ENCODE assay signal across 8 mouse cellular contexts in the genomic region with DNA sequence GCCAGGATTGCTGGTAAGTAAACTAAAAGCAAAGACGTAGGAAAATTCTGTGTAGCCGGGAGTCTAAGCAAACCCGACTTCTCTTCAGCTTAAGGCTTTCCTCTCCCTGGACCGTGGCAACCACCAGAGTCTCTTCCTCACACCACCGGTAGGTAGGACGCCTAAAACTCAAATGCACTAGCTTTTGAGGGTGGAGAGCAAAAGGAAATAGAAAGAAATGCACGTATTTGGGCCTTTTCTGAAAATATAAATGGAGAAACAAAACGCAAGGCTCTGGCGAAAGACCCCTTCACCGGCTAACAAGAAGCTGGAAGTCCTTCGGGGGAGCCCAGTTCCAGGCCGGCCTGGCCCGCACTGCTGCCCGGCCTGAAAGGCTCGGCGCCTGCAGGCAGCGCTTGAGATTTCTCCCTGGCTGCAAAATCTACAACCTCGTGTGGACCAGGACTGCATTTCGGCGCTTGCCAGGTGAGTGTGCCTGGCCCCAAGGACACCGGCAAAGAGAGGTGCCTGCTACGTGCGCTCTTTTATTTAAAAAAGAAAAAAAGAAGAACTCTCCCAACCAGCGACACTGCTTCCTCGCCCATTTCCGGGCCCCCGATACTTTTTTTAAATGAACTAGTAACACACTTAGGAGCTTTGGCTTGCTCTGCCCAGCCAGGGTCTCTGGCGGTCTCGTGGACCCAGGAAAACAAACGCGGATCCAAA. TPM values are rescaled to one million over a fixed set of nuclear protein-coding genes. Genes with fewer than 3 reads are reported as not detected.
DNase-seq lines count a peak whose midpoint lies in the region; ATAC-seq lines count a peak whose summit lies in the region.

No protein-coding gene starts in this region.

- H3K36me3 ChIP-seq in kidney, embryonic 16.5 days (ENCODE audit: insufficient read depth, low read length), result no peaks in the 10 kb centered on the region
- no peaks in the 10 kb centered on the region for H3K36me3 ChIP-seq in limb, embryonic 10.5 days

- H3K4me1 ChIP-seq in kidney, embryonic 16.5 days (ENCODE audit: insufficient read depth, low read length), result peaks cover 21% of the 10 kb centered on the region; the same call in 1 of the 2 replicates
- H3K4me1 ChIP-seq in limb, embryonic 10.5 days, result peaks cover 58% of the 10 kb centered on the region

- H3K4me2 ChIP-seq in kidney, embryonic 16.5 days (replicated peaks; ENCODE audit: low read depth, low read length), result peak overlapping the region; percentile 90

- no peak for DNase-seq in kidney, adult 11 months
- DNase-seq in embryo, embryonic 9.5 days (ENCODE audit: extremely low spot score), result peak; percentile 51
- DNase-seq in limb, embryonic 10.5 days (ENCODE audit: low spot score), result peak; percentile 69
- DNase-seq in retina, embryonic 14.5 days (ENCODE audit: low spot score), result peak; percentile 46
- no peak for DNase-seq in cerebellum, adult 9-10 months
- no peak for DNase-seq in left cerebral cortex, postnatal 10 days (ENCODE audit: extremely low spot score in 1 of 2, low spot score in 2 of 2)
- no peak for DNase-seq in layer of hippocampus, postnatal 14 days (ENCODE audit: low spot score in 2 of 2)

- peaks cover 76% of the 10 kb centered on the region for H3K27me3 ChIP-seq in kidney, embryonic 16.5 days (ENCODE audit: insufficient read depth, low read length)
- H3K27me3 ChIP-seq in limb, embryonic 10.5 days (ENCODE audit: low read depth, poor library complexity, severe bottlenecking), result peaks cover 89% of the 10 kb centered on the region

- ATAC-seq in kidney, embryonic 16.5 days (ENCODE audit: low FRiP score, low TSS enrichment), result no peak

- intact Hi-C loops in left cerebral cortex, postnatal 10 days (cut with DNase I), result loop anchor here (5.0 kb wide), 1 partner anchor 799 kb away; no protein-coding TSS in a partner anchor

- 6% methylated on average over 31 of the region's 31 CpGs for WGBS in kidney, embryonic 16.5 days
- WGBS in limb, embryonic 10.5 days, result 1% methylated on average over 31 of the region's 31 CpGs

- peak overlapping the region; percentile 55 for H3K4me3 ChIP-seq in kidney, embryonic 16.5 days (ENCODE audit: low read length)
- H3K4me3 ChIP-seq in limb, embryonic 10.5 days, result peak overlapping the region; percentile 54

- no peaks in the 10 kb centered on the region for H3K9me3 ChIP-seq in kidney, embryonic 16.5 days (ENCODE audit: low read length)
- H3K9me3 ChIP-seq in limb, embryonic 10.5 days (replicated peaks), result no peaks in the 10 kb centered on the region

- peak overlapping the region; percentile 81 for H3K27ac ChIP-seq in kidney, embryonic 16.5 days (ENCODE audit: low read length)
- peak overlapping the region; percentile 28; the same call in 1 of the 2 replicates for H3K27ac ChIP-seq in limb, embryonic 10.5 days

- H3K9ac ChIP-seq in kidney, embryonic 16.5 days (replicated peaks; ENCODE audit: low read length), result peak overlapping the region; percentile 70

RNA-seq across cellular contexts. Expression of a gene that starts 4.3 kb away (rescaled TPM):
- 2.8 and 3.2 TPM in 2 replicates for polyA plus RNA-seq in kidney, embryonic 16.5 days (2015; fragmentation: Nextera tagmentation; extraction: Ambion mirVana)
- 0.46 and 0.55 TPM in 2 replicates for polyA plus RNA-seq in limb, embryonic 10.5 days (2016; fragmentation: Nextera tagmentation; extraction: Ambion mirVana)
- total RNA-seq in left cerebral cortex, postnatal 10 days (2021), result not detected
- not detected for total RNA-seq in layer of hippocampus, postnatal 14 days (2021)

RNA-seq across cellular contexts. Expression of a gene that starts 12.6 kb away (rescaled TPM):
- polyA plus RNA-seq in kidney, embryonic 16.5 days (2015; fragmentation: Nextera tagmentation; extraction: Ambion mirVana), result 6.7 and 7.2 TPM in 2 replicates
- polyA plus RNA-seq in limb, embryonic 10.5 days (2016; fragmentation: Nextera tagmentation; extraction: Ambion mirVana), result 0.39 TPM in 1 of 2 replicates, not detected in the other
- total RNA-seq in left cerebral cortex, postnatal 10 days (2021), result not detected
- total RNA-seq in layer of hippocampus, postnatal 14 days (2021), result not detected

RNA-seq across cellular contexts. Expression of a gene that starts 13.1 kb away (rescaled TPM):
- 103 and 117 TPM in 2 replicates for polyA plus RNA-seq in kidney, embryonic 16.5 days (2015; fragmentation: Nextera tagmentation; extraction: Ambion mirVana)
- polyA plus RNA-seq in limb, embryonic 10.5 days (2016; fragmentation: Nextera tagmentation; extraction: Ambion mirVana), result 6.3 and 6.5 TPM in 2 replicates
- total RNA-seq in left cerebral cortex, postnatal 10 days (2021), result under 1 TPM; 0.11 to 0.49 TPM
- total RNA-seq in layer of hippocampus, postnatal 14 days (2021), result under 1 TPM; 0.44 to 0.79 TPM

Comparison
In these comparisons a context has a peak if more than half of its experiments do, and no peak if none do; other contexts are left out.
1. DNase-seq: peak in embryo, embryonic 9.5 days (single experiment), limb, embryonic 10.5 days (single experiment) and retina, embryonic 14.5 days (single experiment); none in kidney, adult 11 months (single experiment), cerebellum, adult 9-10 months (single experiment), left cerebral cortex, postnatal 10 days (0 of 2) and layer of hippocampus, postnatal 14 days (0 of 2).